Comparison of ENCODE assay signal across 26 mouse cellular contexts in genomic region chr2:31730640-31731039, GRCm38 (mm10). TPM values are rescaled to one million over a fixed set of nuclear protein-coding genes. Genes with fewer than 3 reads are reported as not detected.
DNase-seq lines count a peak whose midpoint lies in the region; ATAC-seq and TF ChIP-seq lines count a peak whose summit lies in the region.
"Had no signal": no experiment of that assay in that cellular context is flagged by ENCODE, and none has a peak within 500 bp of the region (broad histone marks: within the 10 kb centered on the region; RNA-seq: fewer than 3 reads in every experiment).

No protein-coding gene starts in this region.

- no peaks in the 10 kb centered on the region for H3K27me3 ChIP-seq in heart, embryonic 10.5 days (ENCODE audit: insufficient read depth, poor library complexity, severe bottlenecking)
- no peaks in the 10 kb centered on the region for H3K27me3 ChIP-seq in liver, adult 2 months (ENCODE audit: control insufficient read depth, insufficient read depth, low read length)
- H3K27me3 ChIP-seq in liver, postnatal 0 days (ENCODE audit: insufficient read depth, low read length) = no peaks in the 10 kb centered on the region
- H3K27me3 ChIP-seq in intestine, embryonic 15.5 days (replicated peaks) = no peaks in the 10 kb centered on the region
- no peaks in the 10 kb centered on the region for H3K27me3 ChIP-seq in intestine, postnatal 0 days (replicated peaks; ENCODE audit: control insufficient read depth, insufficient read depth, low read length)
- H3K27me3 ChIP-seq in hindbrain, embryonic 10.5 days (ENCODE audit: insufficient read depth, poor library complexity, severe bottlenecking) = no peaks in the 10 kb centered on the region
- H3K27me3 ChIP-seq: CH12.LX, Patski had no signal

- peak overlapping the region; percentile 52; the same call in 1 of the 2 replicates for H3K27ac ChIP-seq in heart, embryonic 10.5 days
- peak overlapping the region; percentile 62 for H3K27ac ChIP-seq in liver, adult 2 months (replicated peaks; ENCODE audit: insufficient read depth, low read depth, low read length)
- H3K27ac ChIP-seq in liver, postnatal 0 days (ENCODE audit: low read depth) = no peak overlapping the region; the same call in 1 of the 2 replicates
- 0 out of 2 replicates have a peak overlapping the region, but pooled peaks have one; percentile 17 for H3K27ac ChIP-seq in intestine, embryonic 15.5 days
- H3K27ac ChIP-seq in intestine, postnatal 0 days (ENCODE audit: low read depth, low read length) = peak overlapping the region; percentile 5
- no peak overlapping the region for H3K27ac ChIP-seq in hindbrain, embryonic 10.5 days
- H3K27ac ChIP-seq: forebrain, embryonic 10.5 days; heart, adult 2 months; hindbrain, embryonic 14.5 days; hindbrain, postnatal 0 days had no signal

- peaks cover 16% of the 10 kb centered on the region; the same call in 1 of the 2 replicates for H3K79me2 ChIP-seq in liver, adult 2 months (ENCODE audit: control insufficient read depth, insufficient read depth, low read length)

- H3K9me3 ChIP-seq in heart, embryonic 10.5 days = no peaks in the 10 kb centered on the region
- no peaks in the 10 kb centered on the region for H3K9me3 ChIP-seq in liver, postnatal 0 days (ENCODE audit: low read length)
- H3K9me3 ChIP-seq in intestine, embryonic 15.5 days = no peaks in the 10 kb centered on the region
- no peaks in the 10 kb centered on the region for H3K9me3 ChIP-seq in intestine, postnatal 0 days (ENCODE audit: control insufficient read depth)
- H3K9me3 ChIP-seq in hindbrain, embryonic 10.5 days = no peaks in the 10 kb centered on the region
- H3K9me3 ChIP-seq: forebrain, embryonic 10.5 days; G1E had no signal

- WGBS in heart, embryonic 10.5 days = 82% methylated on average over 5 of the region's 5 CpGs
- 38% methylated on average over 5 of the region's 5 CpGs for WGBS in liver, adult 2 months
- 54% methylated on average over 5 of the region's 5 CpGs for WGBS in liver, postnatal 0 days (ENCODE audit: insufficient replicate concordance)
- 82% methylated on average over 5 of the region's 5 CpGs for whole genome bisulfite sequencing in intestine, embryonic 15.5 days
- 71% methylated on average over 5 of the region's 5 CpGs for WGBS in intestine, postnatal 0 days
- WGBS in hindbrain, embryonic 10.5 days = 91% methylated on average over 5 of the region's 5 CpGs

- no peak for ATAC-seq in liver, postnatal 0 days
- ATAC-seq in intestine, embryonic 15.5 days = no peak
- no peak; the same call in 1 of the 2 replicates for ATAC-seq in intestine, postnatal 0 days
- ATAC-seq: forebrain, embryonic 14.5 days; hindbrain, postnatal 0 days; inflammation-experienced regulatory T-cells, adult 6 months; Patski had no signal

- TF ChIP-seq CTCF in liver, adult 2 months (IDR thresholded peaks at IDR 0.05; ENCODE audit: low read depth, low read length) = no peak
- no peak for TF ChIP-seq CTCF in liver, postnatal 0 days (IDR thresholded peaks at IDR 0.05; ENCODE audit: low read depth)
- no peak for TF ChIP-seq CTCF in intestine, postnatal 0 days (IDR thresholded peaks at IDR 0.05; ENCODE audit: low read depth)

- no peak for TF ChIP-seq POLR2A in liver, adult 2 months (IDR thresholded peaks at IDR 0.05; ENCODE audit: extremely low read depth, insufficient read depth, low read length)

- DNase-seq in heart, embryonic 10.5 days (ENCODE audit: low spot score) = no peak
- DNase-seq in heart, adult 9 months (ENCODE audit: low spot score in 2 of 2) = no peak
- peak; percentile 79 for DNase-seq in liver, adult 2 months (ENCODE audit: extremely low read depth, low read depth, low spot score)
- no peak for DNase-seq in liver, postnatal 0 days
- DNase-seq in lung, postnatal 14 days = no peak
- no peak for DNase-seq in hindbrain, embryonic 10.5 days (ENCODE audit: low spot score)
- DNase-seq: adrenal gland, postnatal 10 days; adrenal gland, postnatal 36 days; B cell, adult 2 months; cerebellum, adult 18-20 months; cerebellum, adult 9-10 months; cerebellum, postnatal 14 days; gastrocnemius, postnatal 25 days; heart, adult 2 months; heart, postnatal 10 days; heart, postnatal 36 days had no signal

- H3K4me3 ChIP-seq in heart, embryonic 10.5 days = no peak overlapping the region
- H3K4me3 ChIP-seq in liver, adult 2 months (ENCODE audit: insufficient read depth, low read depth, low read length) = no peak overlapping the region
- H3K4me3 ChIP-seq in liver, postnatal 0 days (ENCODE audit: low read depth, low read length) = no peak overlapping the region
- no peak overlapping the region for H3K4me3 ChIP-seq in intestine, embryonic 15.5 days (replicated peaks)
- no peak overlapping the region for H3K4me3 ChIP-seq in intestine, postnatal 0 days (ENCODE audit: low read depth, low read length)
- no peak overlapping the region for H3K4me3 ChIP-seq in hindbrain, embryonic 10.5 days
- H3K4me3 ChIP-seq: forebrain, embryonic 10.5 days; heart, adult 2 months had no signal

- no peak overlapping the region for H3K9ac ChIP-seq in liver, adult 2 months (ENCODE audit: low read depth, low read length)
- H3K9ac ChIP-seq in liver, postnatal 0 days (replicated peaks) = no peak overlapping the region
- no peak overlapping the region for H3K9ac ChIP-seq in intestine, embryonic 15.5 days
- no peak overlapping the region for H3K9ac ChIP-seq in intestine, postnatal 0 days (ENCODE audit: low read depth, low read length)
- H3K9ac ChIP-seq: hindbrain, embryonic 14.5 days had no signal

- H3K4me1 ChIP-seq in heart, embryonic 10.5 days = peaks cover 47% of the 10 kb centered on the region
- peaks cover 27% of the 10 kb centered on the region for H3K4me1 ChIP-seq in liver, adult 2 months (ENCODE audit: control insufficient read depth, insufficient read depth, low read length)
- peaks cover 23% of the 10 kb centered on the region for H3K4me1 ChIP-seq in liver, postnatal 0 days (ENCODE audit: insufficient read depth)
- H3K4me1 ChIP-seq in intestine, embryonic 15.5 days (replicated peaks) = peaks cover 10% of the 10 kb centered on the region
- peaks cover 12% of the 10 kb centered on the region; the same call in 1 of the 2 replicates for H3K4me1 ChIP-seq in intestine, postnatal 0 days (replicated peaks; ENCODE audit: control insufficient read depth, insufficient read depth, low read length)
- H3K4me1 ChIP-seq in hindbrain, embryonic 10.5 days (replicated peaks) = peaks cover 8% of the 10 kb centered on the region

- H3K4me2 ChIP-seq in liver, postnatal 0 days (ENCODE audit: low read depth, low read length) = no peak overlapping the region
- no peak overlapping the region for H3K4me2 ChIP-seq in intestine, embryonic 15.5 days (replicated peaks)
- H3K4me2 ChIP-seq in intestine, postnatal 0 days (replicated peaks; ENCODE audit: low read depth) = no peak overlapping the region
- H3K4me2 ChIP-seq: hindbrain, embryonic 14.5 days had no signal

- H3K36me3 ChIP-seq in heart, embryonic 10.5 days = no peaks in the 10 kb centered on the region
- H3K36me3 ChIP-seq in liver, adult 2 months (ENCODE audit: control insufficient read depth, insufficient read depth, low read length) = no peaks in the 10 kb centered on the region
- H3K36me3 ChIP-seq in liver, postnatal 0 days (replicated peaks; ENCODE audit: insufficient read depth, low read length) = no peaks in the 10 kb centered on the region
- no peaks in the 10 kb centered on the region for H3K36me3 ChIP-seq in intestine, embryonic 15.5 days
- no peaks in the 10 kb centered on the region for H3K36me3 ChIP-seq in intestine, postnatal 0 days (ENCODE audit: control insufficient read depth, insufficient read depth)
- H3K36me3 ChIP-seq in hindbrain, embryonic 10.5 days = no peaks in the 10 kb centered on the region

- no peak for TF ChIP-seq EP300 in liver, postnatal 0 days (IDR thresholded peaks at IDR 0.05; ENCODE audit: low read depth)

RNA-seq across cellular contexts. Expression of gene Abl1, which starts 42.5 kb away (rescaled TPM):
- polyA plus RNA-seq in heart, embryonic 10.5 days (2016; fragmentation: Nextera tagmentation; extraction: Ambion mirVana) = 40.5 and 43.1 TPM in 2 replicates
- 13.0 and 14.1 TPM in 2 replicates for total RNA-seq in liver, adult 2 months (2014; rRNA removed)
- polyA plus RNA-seq in liver, adult 2 months (2012; rRNA removed) = 11.0 and 13.9 TPM in 2 replicates
- 4.1 and 4.5 TPM in 2 replicates for polyA plus RNA-seq in liver, postnatal 0 days (2015; fragmentation: Nextera tagmentation; extraction: Ambion mirVana)
- 31.2 and 31.3 TPM in 2 replicates for polyA plus RNA-seq in intestine, embryonic 15.5 days (2015; fragmentation: Nextera tagmentation; extraction: Ambion mirVana)
- polyA plus RNA-seq in intestine, postnatal 0 days (2015; fragmentation: Nextera tagmentation; extraction: Ambion mirVana) = 13.4 and 14.5 TPM in 2 replicates
- 43.9 and 47.5 TPM in 2 replicates for polyA plus RNA-seq in hindbrain, embryonic 10.5 days (2016; fragmentation: Nextera tagmentation; extraction: Ambion mirVana)

Comparison
In these comparisons a context has a peak if more than half of its experiments do, and no peak if none do; other contexts are left out.
1. H3K27ac ChIP-seq: peak in heart, embryonic 10.5 days (single experiment), liver, adult 2 months (single experiment), intestine, embryonic 15.5 days (single experiment) and intestine, postnatal 0 days (single experiment); none in liver, postnatal 0 days (single experiment) and hindbrain, embryonic 10.5 days (single experiment).